Mouse (Mus musculus) limb, embryonic 12.5 days (tissue): ENCODE measurements around the gene Suclg2. TPM values are rescaled to one million over a fixed set of nuclear protein-coding genes. Genes with fewer than 3 reads are reported as not detected.

Source experiments
- ATAC-seq: fragments of 200-750 bp; cut with Nextera tagmentation; 2 replicates; pipeline ENCODE4 v1.8.0; 2017; ENCODE audit warnings: low read depth, moderate TSS enrichment; ENCODE audit not compliant: insufficient number of reproducible peaks, insufficient read depth, low FRiP score, low TSS enrichment
- H3K27ac ChIP-seq: fragments of 300-500 bp; sonication (generic); 2 replicates; pipeline ENCODE4 v1.5.1; 2016; ENCODE audit warnings: mild to moderate bottlenecking, moderate library complexity
- H3K27me3 ChIP-seq: fragments of 300-500 bp; sonication (generic); 2 replicates; pipeline ENCODE4 v1.6.1; 2016; ENCODE audit warnings: mild to moderate bottlenecking, moderate library complexity
- H3K36me3 ChIP-seq: fragments of 300-500 bp; sonication (generic); 2 replicates; pipeline ENCODE4 v1.6.1; 2016; ENCODE audit warnings: mild to moderate bottlenecking, moderate library complexity
- H3K4me1 ChIP-seq: fragments of 300-500 bp; sonication (generic); replicated peaks from 2 replicates; pipeline ENCODE4 v1.6.1; 2016
- H3K4me2 ChIP-seq: fragments of 300-500 bp; sonication (generic); 2 replicates; pipeline ENCODE4 v1.6.1; 2016; ENCODE audit warnings: mild to moderate bottlenecking, moderate library complexity
- H3K4me3 ChIP-seq: fragments of 300-500 bp; sonication (generic); replicated peaks from 2 replicates; pipeline ENCODE4 v1.5.1; 2016; ENCODE audit warnings: mild to moderate bottlenecking
- H3K9ac ChIP-seq: fragments of 300-500 bp; sonication (generic); replicated peaks from 2 replicates; pipeline ENCODE4 v1.6.1; 2016; ENCODE audit warnings: mild to moderate bottlenecking, moderate library complexity
- H3K9me3 ChIP-seq: fragments of 300-500 bp; sonication (generic); 2 replicates; pipeline ENCODE4 v1.6.1; 2016; ENCODE audit warnings: mild to moderate bottlenecking, moderate library complexity
- WGBS: fragments of 180-500 bp; shearing (Covaris S2); methylation state at CpG from one replicate; pipeline ENCODE4 v1.1.7; 2016; 5-methylcytosine and 5-hydroxymethylcytosine counted together
- polyA plus RNA-seq: library from polyadenylated mRNA; unstranded; fragments of >200 nt; fragmentation: Nextera tagmentation; extraction: Ambion mirVana; gene quantifications from 2 replicates; pipeline ENCODE4 v1.2.1, GENCODE M21; 2016

The Suclg2 gene
- polyA plus RNA-seq = 51.4 and 51.7 TPM in 2 replicates

DNA sequence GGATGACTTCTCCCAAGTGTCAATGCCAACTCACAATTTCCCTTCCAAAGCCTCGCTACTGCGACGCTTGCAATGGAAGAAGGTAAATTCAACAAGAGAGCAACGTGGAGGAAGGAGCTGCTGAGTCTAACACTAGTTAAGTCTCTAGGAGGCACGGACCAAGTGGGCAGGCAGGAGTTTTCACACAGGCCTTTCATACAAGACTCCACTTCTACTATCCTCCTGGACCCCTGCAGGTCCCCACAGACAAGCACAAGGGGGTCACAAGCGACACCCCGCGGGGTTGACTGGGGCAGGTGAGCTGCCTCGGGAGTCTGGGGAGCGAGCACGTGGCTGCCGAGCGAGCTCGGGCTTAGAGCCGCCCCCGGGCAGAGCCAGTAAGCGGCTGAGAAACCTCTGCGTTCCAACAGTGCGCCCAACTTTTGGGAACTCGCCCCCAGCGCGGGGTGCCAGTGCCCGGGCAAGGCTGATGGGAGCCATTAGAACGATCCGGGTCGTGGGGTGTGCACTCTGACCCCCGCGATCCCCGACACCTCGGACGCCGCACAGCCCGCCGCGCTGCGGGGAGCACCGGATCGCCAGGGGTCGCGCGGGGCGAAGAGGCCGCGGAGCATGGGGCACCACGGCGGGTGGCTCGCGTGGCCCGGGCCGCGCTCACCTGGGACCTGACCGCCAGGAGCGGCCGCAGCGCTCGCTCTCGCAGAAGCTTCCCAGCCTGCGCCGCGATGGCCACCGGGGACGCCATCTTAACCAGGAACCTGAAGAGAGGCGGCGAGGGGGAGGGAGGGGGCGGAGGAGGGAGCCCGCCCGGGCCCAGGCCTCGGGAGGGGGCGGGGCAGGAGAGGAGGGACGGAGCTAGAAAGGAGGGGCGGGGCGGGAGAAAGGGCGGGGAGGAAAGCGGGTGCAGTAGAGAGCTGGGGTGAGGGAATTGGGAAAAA, at the start of gene Suclg2:
Suclg2 (minus strand) TSS at position 770 of the 938 bp plus-strand sequence.
- H3K4me3 ChIP-seq = peak within 1 kb of the TSS; percentile 80
- peak within 1 kb of the TSS; percentile 84 for H3K27ac ChIP-seq
- H3K4me1 ChIP-seq = peaks cover 9% of the 10 kb centered on the region
- no peaks in the 10 kb centered on the region for H3K36me3 ChIP-seq
- H3K27me3 ChIP-seq = no peaks in the 10 kb centered on the region
- peak within 1 kb of the TSS; percentile 90 for H3K9ac ChIP-seq
- peak within 1 kb of the TSS; percentile 85 for H3K4me2 ChIP-seq
- WGBS = 1% methylated on average over 67 of the region's 74 CpGs
- peak; percentile 88 for ATAC-seq
- H3K9me3 ChIP-seq = no peaks in the 10 kb centered on the region

DNA sequence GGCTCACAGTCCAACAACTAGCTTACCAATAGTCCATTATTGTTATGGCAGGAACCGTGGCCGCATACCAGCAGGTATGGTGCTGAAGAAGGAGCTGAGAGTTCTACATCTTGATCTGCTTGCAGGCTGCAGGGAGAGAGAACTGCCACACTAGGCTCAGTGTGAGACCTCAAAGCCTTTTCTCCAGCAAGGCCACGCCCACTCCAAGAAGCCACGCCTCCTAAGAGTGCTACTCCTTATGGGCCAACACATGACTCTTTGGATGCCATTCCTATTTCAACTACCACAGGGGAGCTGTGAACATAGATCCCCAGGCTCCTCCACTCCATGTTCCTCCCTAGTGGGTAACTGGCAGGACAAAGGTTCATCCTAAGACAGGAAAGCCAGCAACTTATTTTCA, 48.0 kb upstream of the Suclg2 start:
- no peak overlapping the region for H3K4me2 ChIP-seq
- no peak overlapping the region for H3K4me3 ChIP-seq
- 68% methylated on average over 4 of the region's 4 CpGs for WGBS
- H3K27ac ChIP-seq = no peak overlapping the region
- no peaks in the 10 kb centered on the region for H3K27me3 ChIP-seq
- H3K9ac ChIP-seq = no peak overlapping the region
- H3K4me1 ChIP-seq = no peaks in the 10 kb centered on the region
- no peaks in the 10 kb centered on the region for H3K9me3 ChIP-seq
- ATAC-seq = no peak
- H3K36me3 ChIP-seq = no peaks in the 10 kb centered on the region

DNA sequence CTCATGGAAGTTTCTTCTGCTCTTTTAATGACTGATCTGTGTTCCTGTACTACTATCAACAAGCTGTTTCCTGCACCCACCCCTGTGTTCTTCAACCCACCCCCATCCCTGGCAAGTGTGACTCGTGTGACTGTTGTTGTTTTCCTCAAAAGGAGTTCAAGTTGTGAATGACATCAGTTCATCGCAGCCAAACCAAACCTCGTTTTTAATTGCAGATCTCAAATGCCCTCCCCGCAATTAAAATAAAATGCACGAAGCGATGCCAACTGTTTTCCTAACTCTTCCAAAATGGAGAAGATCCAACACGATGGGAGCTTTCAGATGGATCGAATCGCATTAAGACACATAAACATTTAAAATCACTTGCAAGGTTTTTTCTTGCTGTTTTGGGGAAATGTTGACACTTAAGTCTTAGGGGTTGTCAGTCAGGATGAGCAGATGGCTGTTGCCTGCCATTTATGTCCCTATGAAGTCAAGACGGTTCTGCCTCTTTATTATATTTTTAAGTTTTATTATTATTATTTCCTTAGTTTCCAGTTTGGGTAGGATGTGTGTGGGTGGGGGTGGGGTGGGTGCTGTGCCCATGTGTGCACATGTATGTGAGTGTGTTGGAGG, 41.1 kb upstream of the Suclg2 start:
- Histone ChIP-seq H3K4me3 (no peak overlapping the region), H3K9me3 (no peaks in the 10 kb centered on the region), H3K36me3 (no peaks in the 10 kb centered on the region), H3K4me2 (no peak overlapping the region), H3K27me3 (no peaks in the 10 kb centered on the region), H3K4me1 (no peaks in the 10 kb centered on the region), H3K27ac (no peak overlapping the region), H3K9ac (no peak overlapping the region)
- 88% methylated on average over 10 of the region's 10 CpGs for WGBS
- ATAC-seq = no peak

DNA sequence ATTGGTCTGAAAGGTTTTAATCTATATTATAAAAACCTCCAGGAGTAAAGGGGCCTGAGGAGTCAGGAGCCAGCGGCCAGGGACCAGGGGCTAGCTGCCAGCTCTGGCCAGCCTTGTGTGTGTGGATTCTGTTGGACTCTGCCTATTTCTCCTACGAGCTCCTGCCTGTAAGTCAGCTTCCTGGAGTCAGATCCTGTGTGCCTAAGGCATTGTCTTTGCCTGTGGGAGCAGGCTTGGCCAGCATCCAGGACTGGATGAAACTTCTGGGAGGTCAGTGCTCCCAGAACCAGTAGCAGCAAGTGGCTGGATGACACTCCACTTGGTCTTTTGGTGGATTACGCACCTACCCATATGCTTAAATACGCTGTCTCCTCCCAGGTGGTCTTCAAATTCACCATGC, 23.8 kb upstream of the Suclg2 start:
- no peak overlapping the region for H3K4me2 ChIP-seq
- H3K9ac ChIP-seq = no peak overlapping the region
- no peak for ATAC-seq
- H3K27me3 ChIP-seq = no peaks in the 10 kb centered on the region
- no peaks in the 10 kb centered on the region for H3K36me3 ChIP-seq
- no peaks in the 10 kb centered on the region for H3K9me3 ChIP-seq
- WGBS = 86% methylated on average over 4 of the region's 4 CpGs
- H3K4me3 ChIP-seq = no peak overlapping the region
- H3K4me1 ChIP-seq = no peaks in the 10 kb centered on the region
- H3K27ac ChIP-seq = no peak overlapping the region

DNA sequence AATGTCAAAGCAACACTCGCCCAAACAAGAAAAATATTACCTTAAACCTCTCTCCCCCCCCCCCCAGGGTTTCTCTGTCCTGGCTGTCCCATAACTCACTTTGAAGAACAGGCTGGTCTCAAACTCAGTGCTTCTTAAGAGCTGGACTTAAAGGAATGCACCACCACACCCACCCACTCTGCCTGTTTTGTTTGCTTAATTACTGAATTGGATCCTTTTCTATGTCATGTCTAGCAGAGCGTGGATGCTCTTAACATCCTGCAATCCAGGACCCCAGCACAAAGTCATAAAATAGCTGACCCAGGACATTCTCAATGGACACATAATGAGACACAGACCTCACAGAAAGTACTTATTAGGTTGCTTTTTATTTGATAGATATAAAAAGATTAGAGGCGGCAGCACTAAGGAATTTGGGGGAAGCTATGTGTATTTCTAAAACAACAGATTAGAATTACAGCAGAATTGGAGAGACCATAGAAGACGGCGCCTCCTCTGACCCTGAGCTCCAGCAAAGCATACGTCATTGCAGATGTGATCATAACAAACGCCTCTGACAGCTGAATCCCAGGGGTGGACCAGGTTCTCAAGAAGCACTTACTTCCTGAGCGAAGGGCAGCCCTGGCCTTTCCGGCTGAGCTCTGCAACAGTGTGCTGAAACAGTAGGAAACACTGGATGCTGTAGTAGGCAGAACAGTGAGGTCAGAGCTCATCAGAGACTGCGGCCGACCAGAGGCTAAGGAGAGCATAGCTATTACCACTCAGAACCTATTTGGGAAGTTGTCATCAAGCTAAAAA, 13.2 kb upstream of the Suclg2 start:
- ATAC-seq = no peak
- Histone ChIP-seq H3K4me2 (no peak overlapping the region; the same call in 1 of the 2 replicates), H3K4me3 (no peak overlapping the region), H3K9me3 (no peaks in the 10 kb centered on the region), H3K9ac (no peak overlapping the region), H3K36me3 (no peaks in the 10 kb centered on the region), H3K27ac (no peak overlapping the region), H3K27me3 (no peaks in the 10 kb centered on the region), H3K4me1 (peaks cover 7% of the 10 kb centered on the region)
- WGBS = 24% methylated on average over 11 of the region's 11 CpGs

DNA sequence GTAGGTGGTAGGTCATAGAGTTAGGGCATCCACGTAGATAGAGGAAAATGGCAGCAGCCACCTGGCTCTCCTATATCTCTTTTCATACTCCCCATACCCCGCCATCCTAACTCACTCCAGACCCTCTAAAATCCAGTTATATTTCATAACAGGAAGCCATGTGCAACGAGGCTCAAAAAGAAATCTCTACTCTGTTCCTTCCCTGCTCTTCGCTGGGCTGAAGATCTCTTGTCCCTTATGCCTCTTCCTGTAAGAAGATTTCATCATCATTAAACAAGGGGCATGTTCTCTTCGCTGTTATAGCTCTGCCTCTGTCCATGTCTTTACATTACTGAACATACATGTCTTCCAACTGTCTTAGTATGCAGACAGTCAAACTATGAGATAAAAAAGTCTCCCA, 10.8 kb upstream of the Suclg2 start:
- H3K4me2 ChIP-seq = no peak overlapping the region
- ATAC-seq = no peak
- no peaks in the 10 kb centered on the region for H3K9me3 ChIP-seq
- no peaks in the 10 kb centered on the region for H3K27me3 ChIP-seq
- H3K9ac ChIP-seq = no peak overlapping the region
- peaks cover 7% of the 10 kb centered on the region for H3K4me1 ChIP-seq
- WGBS = 76% methylated on average over 5 of the region's 5 CpGs
- no peak overlapping the region for H3K4me3 ChIP-seq
- no peak overlapping the region for H3K27ac ChIP-seq
- H3K36me3 ChIP-seq = no peaks in the 10 kb centered on the region

DNA sequence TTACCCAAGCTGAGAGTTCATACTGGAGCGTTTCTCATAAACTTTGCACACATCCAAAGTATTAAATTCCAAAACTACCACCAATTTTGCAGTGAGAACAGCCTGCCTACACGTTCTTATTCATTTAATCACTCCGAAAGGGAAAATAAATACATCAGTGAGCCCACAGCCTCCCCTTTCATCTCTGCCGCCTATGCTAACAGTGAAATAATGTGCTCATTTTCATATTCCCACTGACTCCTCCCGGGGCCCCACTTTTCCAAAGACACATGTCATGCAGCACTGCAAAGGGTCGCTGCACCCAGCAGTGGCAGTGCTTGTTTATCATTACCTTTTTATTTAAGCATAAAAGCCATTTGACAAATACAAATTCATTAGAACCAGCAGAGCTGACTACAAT, 6.7 kb upstream of the Suclg2 start:
- Histone ChIP-seq H3K9ac (no peak overlapping the region), H3K27me3 (no peaks in the 10 kb centered on the region), H3K4me2 (no peak overlapping the region), H3K4me1 (no peaks in the 10 kb centered on the region), H3K9me3 (no peaks in the 10 kb centered on the region), H3K36me3 (no peaks in the 10 kb centered on the region), H3K27ac (no peak overlapping the region), H3K4me3 (no peak overlapping the region)
- 70% methylated on average over 6 of the region's 6 CpGs for WGBS
- ATAC-seq = no peak

DNA sequence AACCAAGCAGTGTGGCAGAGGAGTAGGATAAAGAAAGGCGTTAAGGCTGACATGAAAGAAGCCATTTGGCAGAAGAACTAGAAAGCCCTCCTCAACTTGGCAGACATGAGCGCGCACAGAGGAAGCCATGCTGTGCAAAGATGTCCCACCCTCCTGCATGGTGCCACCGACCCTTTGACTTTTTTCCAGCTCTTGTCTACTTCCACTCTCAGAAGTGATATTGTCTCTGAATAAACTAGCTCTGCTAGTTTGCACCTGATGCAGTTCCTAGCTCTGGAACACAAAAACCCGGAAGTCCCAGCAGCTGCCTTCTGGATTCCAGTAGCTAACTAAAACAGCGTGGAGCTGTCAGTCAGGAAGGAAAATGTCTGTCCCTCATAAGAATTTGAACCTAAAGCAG, 4.8 kb upstream of the Suclg2 start:
- H3K4me1 ChIP-seq = no peaks in the 10 kb centered on the region
- ATAC-seq = no peak
- WGBS = 86% methylated on average over 6 of the region's 6 CpGs
- no peak overlapping the region for H3K4me3 ChIP-seq
- no peak overlapping the region for H3K9ac ChIP-seq
- H3K27me3 ChIP-seq = no peaks in the 10 kb centered on the region
- H3K4me2 ChIP-seq = no peak overlapping the region
- no peaks in the 10 kb centered on the region for H3K36me3 ChIP-seq
- no peaks in the 10 kb centered on the region for H3K9me3 ChIP-seq
- H3K27ac ChIP-seq = no peak overlapping the region

DNA sequence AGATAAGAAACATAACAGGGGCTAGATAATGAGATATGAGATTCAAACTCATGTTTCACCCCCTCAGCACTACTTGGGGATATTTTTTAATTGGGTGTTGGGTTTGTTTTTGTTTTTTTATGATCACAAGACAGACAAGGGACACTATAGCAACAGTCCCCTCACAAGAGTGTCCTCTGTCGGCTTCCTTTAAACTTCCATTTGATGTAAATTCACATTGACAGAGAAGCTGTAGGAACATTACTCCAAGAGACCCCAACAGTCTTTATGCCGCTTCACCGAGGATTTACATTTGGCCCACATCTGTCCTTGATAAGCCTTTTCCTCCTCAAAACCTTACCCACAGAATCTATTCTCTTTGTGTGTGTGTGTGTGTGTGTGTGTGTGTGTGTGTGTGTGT, 1.2 kb upstream of the Suclg2 start:
- H3K27me3 ChIP-seq = no peaks in the 10 kb centered on the region
- no peak overlapping the region for H3K27ac ChIP-seq
- H3K4me1 ChIP-seq = no peaks in the 10 kb centered on the region
- WGBS = 83% methylated on average over 3 of the region's 3 CpGs
- no peak overlapping the region for H3K4me3 ChIP-seq
- H3K36me3 ChIP-seq = no peaks in the 10 kb centered on the region
- no peak overlapping the region for H3K4me2 ChIP-seq
- no peaks in the 10 kb centered on the region for H3K9me3 ChIP-seq
- ATAC-seq = no peak
- H3K9ac ChIP-seq = no peak overlapping the region

DNA sequence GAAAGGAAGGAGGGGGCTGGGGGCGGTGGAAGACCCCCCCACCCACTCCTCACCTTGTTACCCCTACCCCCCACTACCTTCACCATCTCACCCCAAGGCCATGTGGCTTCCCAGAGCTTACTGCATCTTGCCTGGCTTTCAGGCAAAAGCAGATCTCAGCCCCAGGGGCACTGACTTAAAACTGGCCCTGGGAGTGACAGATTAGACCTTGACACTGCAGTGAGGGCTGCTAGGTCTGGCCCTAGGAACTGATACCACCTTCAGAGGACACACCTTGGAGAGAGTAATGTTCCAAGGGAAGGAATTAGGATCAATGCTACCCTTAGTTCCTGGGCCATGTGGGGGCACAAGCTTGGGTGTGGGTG, 351 bp upstream of the Suclg2 start:
- ATAC-seq = no peak; the same call in 1 of the 2 replicates

DNA sequence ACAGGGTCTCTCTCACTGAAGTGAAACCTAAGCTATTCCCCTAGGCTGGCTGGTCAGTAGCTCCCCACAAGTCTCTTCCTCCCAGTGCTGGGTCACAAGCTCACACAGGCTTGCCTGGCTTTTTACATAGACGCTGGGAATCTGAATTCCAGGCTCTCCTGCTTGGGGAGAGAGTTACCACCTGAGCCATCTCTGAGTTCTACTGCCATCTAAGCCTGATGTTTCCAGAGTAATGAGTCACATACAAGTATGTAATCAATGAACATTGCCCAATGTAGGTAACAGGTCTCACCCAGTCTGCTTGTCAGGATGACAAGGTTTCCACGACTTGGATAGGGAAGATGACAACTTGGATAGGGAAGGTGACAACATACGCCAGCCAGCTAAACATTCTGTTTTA, 1.5 kb downstream of the Suclg2 start:
- Histone ChIP-seq H3K4me1 (peaks cover 21% of the 10 kb centered on the region), H3K4me3 (no peak overlapping the region), H3K27me3 (no peaks in the 10 kb centered on the region), H3K27ac (no peak overlapping the region), H3K9ac (no peak overlapping the region), H3K36me3 (no peaks in the 10 kb centered on the region), H3K4me2 (no peak overlapping the region), H3K9me3 (no peaks in the 10 kb centered on the region)
- 80% methylated on average over 3 of the region's 3 CpGs for WGBS
- ATAC-seq = no peak

More for the DNA sequence above, 351 bp upstream of the Suclg2 start:
- H3K9ac ChIP-seq = peak overlapping the region; percentile 90; the same call in 1 of the 2 replicates
- peak overlapping the region; percentile 85 for H3K4me2 ChIP-seq
- WGBS = no CpG with 5 or more reads among the region's 1 CpGs
- H3K27me3 ChIP-seq = no peaks in the 10 kb centered on the region
- no peaks in the 10 kb centered on the region for H3K36me3 ChIP-seq
- no peak overlapping the region for H3K27ac ChIP-seq
- peaks cover 2% of the 10 kb centered on the region for H3K4me1 ChIP-seq
- H3K9me3 ChIP-seq = no peaks in the 10 kb centered on the region
- H3K4me3 ChIP-seq = peak overlapping the region; percentile 80
